Mouse (Mus musculus): ENCODE results near the gene Dbil5. TPM values are rescaled to one million over a fixed set of nuclear protein-coding genes. Genes with fewer than 3 reads are reported as not detected.

Gene Dbil5
- polyA plus RNA-seq, 1 experiment from 2014 or later, result not detected

DNA sequence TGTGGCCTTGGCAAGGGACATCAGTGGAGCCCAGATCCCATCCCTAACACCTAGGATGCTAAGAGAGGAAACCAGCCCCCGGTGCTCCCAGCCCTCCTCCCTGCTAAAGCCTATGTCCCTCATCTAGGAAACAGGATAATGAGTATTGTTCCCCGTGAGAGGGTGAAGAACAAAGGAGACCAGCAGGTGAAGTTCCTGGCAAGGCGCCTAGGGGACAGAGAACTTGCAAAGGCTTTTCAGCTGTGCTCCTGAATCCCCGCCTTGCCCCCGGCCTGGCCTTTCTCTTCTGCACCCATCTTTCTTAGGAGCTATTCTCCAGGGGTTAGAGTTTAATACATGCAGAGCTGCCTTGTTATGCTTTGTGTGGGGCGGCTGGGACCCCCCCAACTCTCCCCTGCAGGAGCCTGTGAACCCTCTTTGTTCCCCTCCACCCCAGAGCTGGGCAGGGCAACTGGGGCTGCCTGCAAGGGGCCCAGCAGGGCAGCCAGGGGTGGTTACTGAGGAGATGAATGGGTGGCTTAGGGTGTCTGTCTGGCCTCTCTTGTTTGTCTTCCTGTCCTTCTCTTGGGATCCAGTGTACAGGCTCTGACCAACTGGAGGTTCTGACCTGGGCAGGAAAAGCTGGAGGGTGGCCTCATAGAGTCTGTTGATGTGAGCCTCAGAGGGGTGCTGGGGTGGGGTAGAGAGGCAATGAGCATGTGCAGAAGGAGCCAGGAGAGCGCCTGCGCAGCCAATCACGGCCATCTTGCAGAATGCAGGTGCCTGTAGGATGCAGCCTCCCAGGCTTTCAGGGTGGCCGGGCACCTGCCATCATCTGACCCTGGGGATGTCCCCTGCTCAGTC lies 43.0 kb downstream of the Dbil5 start:
- Histone ChIP-seq H3K9ac (ENCODE audit: low read length) (peak overlapping the region; percentile 14), H3K4me2 (ENCODE audit: low read length) (no peak overlapping the region), H3K36me3 (ENCODE audit: control insufficient read depth, insufficient read depth, low read length) (0 out of 2 replicates have a peak, but pooled peaks cover 3% of the 10 kb centered on the region), H3K27ac (ENCODE audit: low read depth, low read length) (no peak overlapping the region), H3K4me1 (ENCODE audit: control insufficient read depth, insufficient read depth, low read length) (peaks cover 21% of the 10 kb centered on the region), H3K9me3 (replicated peaks; ENCODE audit: control insufficient read depth, low read length) (no peaks in the 10 kb centered on the region), H3K27me3 (replicated peaks; ENCODE audit: control insufficient read depth, insufficient read depth, low read length) (no peaks in the 10 kb centered on the region), H3K4me3 (ENCODE audit: low read depth, low read length) (no peak overlapping the region)
- DNase-seq (ENCODE audit: low spot score), result no peak
- WGBS, result 34% methylated on average over 10 of the region's 10 CpGs
- no peak for ATAC-seq

DNA sequence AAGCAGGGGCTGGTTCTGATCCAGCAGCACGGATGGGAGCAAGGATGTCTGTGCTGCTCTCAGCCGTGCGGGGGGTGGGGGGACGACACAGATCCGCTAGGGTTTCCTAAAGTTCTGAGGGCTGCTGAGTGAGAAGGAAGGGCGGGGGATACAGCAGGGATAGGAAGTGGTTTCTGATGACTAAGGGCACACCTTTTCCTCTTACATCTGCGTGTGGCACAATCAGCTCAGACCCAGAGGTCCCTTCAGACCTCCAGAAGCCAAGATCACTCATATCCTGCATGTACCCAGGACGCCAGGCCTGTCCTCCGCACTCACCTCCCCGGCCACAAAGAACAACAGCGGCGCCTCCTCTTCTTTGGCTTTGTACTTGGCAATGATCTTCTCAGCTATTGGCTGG lies 43.8 kb downstream of the Dbil5 start:
- no peak overlapping the region for H3K4me2 ChIP-seq (ENCODE audit: low read length)
- H3K4me3 ChIP-seq (ENCODE audit: low read depth, low read length), result no peak overlapping the region
- no peak for ATAC-seq
- no peaks in the 10 kb centered on the region for H3K9me3 ChIP-seq (replicated peaks; ENCODE audit: control insufficient read depth, low read length)
- H3K36me3 ChIP-seq (ENCODE audit: control insufficient read depth, insufficient read depth, low read length), result 0 out of 2 replicates have a peak, but pooled peaks cover 3% of the 10 kb centered on the region
- no peak for DNase-seq (ENCODE audit: low spot score)
- no peaks in the 10 kb centered on the region for H3K27me3 ChIP-seq (replicated peaks; ENCODE audit: control insufficient read depth, insufficient read depth, low read length)
- H3K27ac ChIP-seq (ENCODE audit: low read depth, low read length), result no peak overlapping the region
- peak overlapping the region; percentile 14 for H3K9ac ChIP-seq (ENCODE audit: low read length)
- WGBS, result 72% methylated on average over 12 of the region's 12 CpGs
- peaks cover 18% of the 10 kb centered on the region for H3K4me1 ChIP-seq (ENCODE audit: control insufficient read depth, insufficient read depth, low read length)

DNA sequence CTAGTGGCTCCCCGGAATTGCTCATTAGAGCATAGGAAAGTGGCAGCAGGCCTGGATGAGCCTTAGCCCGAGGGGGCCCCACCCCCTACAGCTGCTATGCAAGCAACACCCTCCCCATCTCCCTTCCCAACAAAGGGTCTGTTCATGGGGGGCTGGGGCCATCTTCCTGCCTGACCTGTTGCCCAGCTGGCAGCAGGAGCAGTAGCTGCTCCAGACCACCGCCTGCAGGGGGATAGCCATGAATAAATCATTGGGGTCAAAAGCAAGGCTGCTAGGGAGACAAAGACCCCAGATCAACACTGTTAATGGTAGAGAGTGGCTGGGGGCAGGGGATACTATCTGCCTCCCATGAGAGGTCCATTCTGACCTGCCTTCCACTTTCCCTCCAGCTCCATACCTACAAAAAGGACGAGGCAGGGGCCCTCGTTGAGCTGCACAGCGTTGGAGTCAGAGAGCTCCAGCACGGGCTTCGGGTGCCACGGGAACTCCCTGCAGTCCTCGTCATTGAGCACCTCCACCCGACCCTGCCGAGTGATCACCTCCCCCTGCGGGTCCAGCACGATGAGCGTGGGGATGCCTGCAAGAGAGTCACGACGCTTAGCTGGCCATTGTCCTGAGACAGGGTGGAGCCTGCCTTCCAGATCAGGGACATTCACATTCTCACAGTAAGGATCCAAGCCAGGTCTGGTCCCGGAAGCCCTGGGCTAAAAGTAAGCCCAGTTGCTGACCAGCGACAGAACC lies 45.4 kb downstream of the Dbil5 start:
- Histone ChIP-seq H3K4me2 (ENCODE audit: low read length) (no peak overlapping the region), H3K9me3 (replicated peaks; ENCODE audit: control insufficient read depth, low read length) (no peaks in the 10 kb centered on the region), H3K27me3 (replicated peaks; ENCODE audit: control insufficient read depth, insufficient read depth, low read length) (no peaks in the 10 kb centered on the region), H3K4me3 (ENCODE audit: low read depth, low read length) (no peak overlapping the region), H3K27ac (ENCODE audit: low read depth, low read length) (no peak overlapping the region), H3K9ac (ENCODE audit: low read length) (peak overlapping the region; percentile 32), H3K36me3 (ENCODE audit: control insufficient read depth, insufficient read depth, low read length) (0 out of 2 replicates have a peak, but pooled peaks cover 3% of the 10 kb centered on the region), H3K4me1 (ENCODE audit: control insufficient read depth, insufficient read depth, low read length) (peaks cover 25% of the 10 kb centered on the region)
- ATAC-seq, result no peak
- 13% methylated on average over 19 of the region's 19 CpGs for WGBS
- DNase-seq (ENCODE audit: low spot score), result no peak

DNA sequence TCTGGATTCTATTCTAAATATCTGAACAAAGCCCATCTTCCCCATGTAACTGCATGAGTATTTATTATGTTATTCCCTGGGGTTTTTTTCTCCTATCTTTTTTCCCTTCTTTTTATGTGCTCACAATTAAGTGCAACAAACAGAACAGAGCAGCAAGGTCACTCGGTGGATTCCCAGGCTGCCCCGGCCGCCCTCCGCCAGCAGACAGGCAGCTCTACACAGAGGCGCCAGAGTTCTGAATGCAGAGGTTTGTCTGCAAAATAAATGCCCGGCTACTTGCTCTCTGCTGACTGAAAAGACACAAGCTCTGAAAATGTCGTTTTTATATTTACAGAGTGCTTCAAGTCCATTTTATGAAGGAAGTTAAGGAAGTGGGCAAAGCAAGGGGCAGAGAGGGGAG lies 50.1 kb downstream of the Dbil5 start:
- Histone ChIP-seq H3K36me3 (ENCODE audit: control insufficient read depth, insufficient read depth, low read length) (peaks cover 5% of the 10 kb centered on the region; the same call in 1 of the 2 replicates), H3K4me2 (ENCODE audit: low read length) (no peak overlapping the region), H3K4me1 (ENCODE audit: control insufficient read depth, insufficient read depth, low read length) (peaks cover 22% of the 10 kb centered on the region), H3K27me3 (replicated peaks; ENCODE audit: control insufficient read depth, insufficient read depth, low read length) (no peaks in the 10 kb centered on the region), H3K9ac (ENCODE audit: low read length) (no peak overlapping the region), H3K9me3 (replicated peaks; ENCODE audit: control insufficient read depth, low read length) (no peaks in the 10 kb centered on the region), H3K27ac (ENCODE audit: low read depth, low read length) (peak overlapping the region; percentile 59), H3K4me3 (ENCODE audit: low read depth, low read length) (no peak overlapping the region)
- WGBS, result 27% methylated on average over 7 of the region's 7 CpGs
- ATAC-seq (peak; percentile 35; the same call in 1 of the 2 replicates), DNase-seq (ENCODE audit: low spot score) (no peak)

DNA sequence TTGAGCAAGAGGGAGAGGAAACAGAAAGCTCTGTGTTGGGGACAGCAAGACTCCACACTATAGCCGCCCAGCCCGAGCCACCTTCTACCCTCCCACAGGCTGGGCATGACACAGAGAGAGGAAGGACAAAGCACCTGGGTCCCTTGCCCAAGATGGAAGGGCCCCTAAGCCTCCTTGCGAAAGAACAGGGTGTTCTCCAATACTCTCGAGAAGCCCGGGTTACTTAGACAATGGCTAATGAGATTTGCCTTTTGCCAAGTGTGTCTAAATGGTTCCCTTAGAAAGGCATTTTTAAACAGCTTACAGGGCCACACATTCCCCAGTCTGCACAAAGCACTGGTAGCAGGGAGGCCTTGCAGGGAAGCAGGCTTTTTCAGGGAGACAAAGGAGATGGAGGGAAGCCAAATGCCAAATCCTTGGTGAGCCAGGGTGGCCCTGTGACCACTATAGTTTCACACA lies 50.6 kb downstream of the Dbil5 start:
- H3K4me3 ChIP-seq (ENCODE audit: low read depth, low read length), result no peak overlapping the region
- H3K9me3 ChIP-seq (replicated peaks; ENCODE audit: control insufficient read depth, low read length), result no peaks in the 10 kb centered on the region
- peak; percentile 72 for ATAC-seq
- H3K4me2 ChIP-seq (ENCODE audit: low read length), result no peak overlapping the region
- DNase-seq (ENCODE audit: low spot score), result peak; percentile 81
- H3K27ac ChIP-seq (ENCODE audit: low read depth, low read length), result peak overlapping the region; percentile 59
- H3K36me3 ChIP-seq (ENCODE audit: control insufficient read depth, insufficient read depth, low read length), result peaks cover 5% of the 10 kb centered on the region; the same call in 1 of the 2 replicates
- H3K27me3 ChIP-seq (replicated peaks; ENCODE audit: control insufficient read depth, insufficient read depth, low read length), result no peaks in the 10 kb centered on the region
- peaks cover 17% of the 10 kb centered on the region for H3K4me1 ChIP-seq (ENCODE audit: control insufficient read depth, insufficient read depth, low read length)
- H3K9ac ChIP-seq (ENCODE audit: low read length), result no peak overlapping the region
- WGBS, result 4% methylated on average over 5 of the region's 5 CpGs

Other genes with a start within 250 kb of the Dbil5 start
- 1.8 and 2.5 TPM in 2 replicates for gene 1700016K19Rik, start 217.7 kb upstream of the Dbil5 start, polyA plus RNA-seq (2014; fragmentation: Nextera tagmentation; extraction: Ambion mirVana)
- gene Rflnb, start 189.8 kb upstream of the Dbil5 start, polyA plus RNA-seq (2014; fragmentation: Nextera tagmentation; extraction: Ambion mirVana), result 3.6 and 4.6 TPM in 2 replicates
- 63.8 and 67.9 TPM in 2 replicates for gene Vps53, start 38.0 kb upstream of the Dbil5 start, polyA plus RNA-seq (2014; fragmentation: Nextera tagmentation; extraction: Ambion mirVana)
- gene Fam57a, start 37.9 kb upstream of the Dbil5 start, polyA plus RNA-seq (2014; fragmentation: Nextera tagmentation; extraction: Ambion mirVana), result 26.1 and 27.5 TPM in 2 replicates
- gene Gemin4, start 56 bp downstream of the Dbil5 start, polyA plus RNA-seq (2014; fragmentation: Nextera tagmentation; extraction: Ambion mirVana), result 25.0 and 25.7 TPM in 2 replicates
- gene Mrm3, start 26.1 kb downstream of the Dbil5 start, polyA plus RNA-seq (2014; fragmentation: Nextera tagmentation; extraction: Ambion mirVana), result 21.6 and 23.8 TPM in 2 replicates
- 137 and 144 TPM in 2 replicates for gene Glod4, start 26.1 kb downstream of the Dbil5 start, polyA plus RNA-seq (2014; fragmentation: Nextera tagmentation; extraction: Ambion mirVana)
- gene Nxn, start 181.5 kb downstream of the Dbil5 start, polyA plus RNA-seq (2014; fragmentation: Nextera tagmentation; extraction: Ambion mirVana), result 19.3 and 21.2 TPM in 2 replicates
- gene Timm22, start 189.3 kb downstream of the Dbil5 start, polyA plus RNA-seq (2014; fragmentation: Nextera tagmentation; extraction: Ambion mirVana), result 125 TPM in 2 replicates

Data from forebrain, embryonic 14.5 days (tissue).